Mouse (Mus musculus) megakaryocyte, embryonic 14.5 days (primary cell): ENCODE results near the gene Alyref.

Experiments
- FLI1 ChIP-seq: IDR thresholded peaks from 2 replicates; pipeline ENCODE4 v1.6.1; 2012; ENCODE audit warnings: low read length, inconsistent platforms, mixed read lengths
- GATA1 ChIP-seq: IDR thresholded peaks from 3 replicates; pipeline ENCODE4 v1.6.1; 2012; ENCODE audit warnings: mixed read lengths, low read length, inconsistent platforms, borderline replicate concordance

DNA sequence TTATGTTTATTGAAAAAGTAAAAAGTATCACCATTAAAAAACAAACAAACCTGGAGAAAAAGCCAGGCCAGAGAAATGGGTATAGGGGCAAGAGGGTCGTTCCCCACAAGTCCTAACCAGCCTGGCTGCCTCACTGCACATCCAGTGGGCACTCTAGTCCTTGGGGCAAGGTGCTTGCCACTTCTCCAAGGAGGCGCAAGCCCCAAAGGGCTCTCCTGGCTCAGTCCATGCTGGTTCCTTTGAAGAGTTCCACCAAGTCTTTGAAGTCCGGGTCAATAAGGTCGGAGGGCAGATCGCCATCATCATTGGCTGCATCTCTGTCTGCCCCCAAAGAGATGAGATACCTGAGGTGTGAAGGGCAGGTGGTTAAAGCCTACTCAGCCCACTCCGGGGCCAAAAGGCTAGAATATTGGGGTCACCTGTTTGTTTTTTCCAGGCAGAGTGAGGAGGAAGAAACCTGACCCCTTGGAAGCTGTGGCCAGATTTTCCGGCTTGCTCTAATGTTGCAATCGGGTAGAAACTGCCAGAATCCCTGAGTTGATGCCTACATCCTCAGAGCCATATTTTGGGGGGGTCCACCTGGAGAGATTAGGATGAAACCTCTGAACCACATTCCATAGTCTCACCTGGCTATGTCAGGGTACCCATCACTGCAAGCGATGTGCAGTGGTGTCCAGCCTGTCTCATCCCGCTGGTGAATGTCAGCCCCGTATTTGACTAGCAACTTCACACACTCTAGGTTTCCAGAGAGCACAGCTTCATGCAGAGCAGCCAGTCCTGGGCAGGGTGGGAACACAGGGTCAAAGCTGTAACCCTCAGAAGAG, 48.0 kb downstream of the Alyref start:
- TF ChIP-seq GATA1 = no peak
- no peak for TF ChIP-seq FLI1
